Mouse (Mus musculus): ENCODE measurements at regions not wholly inside any gene's neighbourhood (a gene's known extent, or its start where the extent isn't known, plus 50 kb on each side); places are given as distances from the start of the nearest gene placed in this dataset.

GRCm38 (mm10) chr12:46416765-46417404 is 401.8 kb downstream of the Nova1 start:
- TF ChIP-seq EP300 (IDR thresholded peaks at IDR 0.05), result no peak
- no peak for TF ChIP-seq CTCF (IDR thresholded peaks at IDR 0.05)
- Histone ChIP-seq H3K36me3 (ENCODE audit: insufficient read depth, low read length) (no peaks in the 10 kb centered on the region), H3K9me3 (ENCODE audit: low read length) (no peaks in the 10 kb centered on the region), H3K27ac (ENCODE audit: low read length) (no peak overlapping the region), H3K4me3 (ENCODE audit: low read depth, low read length) (no peak overlapping the region), H3K9ac (replicated peaks; ENCODE audit: low read depth) (no peak overlapping the region), H3K4me2 (replicated peaks; ENCODE audit: low read depth, low read length) (no peak overlapping the region), H3K4me1 (ENCODE audit: insufficient read depth, low read depth, low read length) (no peaks in the 10 kb centered on the region), H3K27me3 (replicated peaks; ENCODE audit: insufficient read depth, low read length) (no peaks in the 10 kb centered on the region)
- WGBS, result 73% methylated on average over 3 of the region's 3 CpGs
- DNase-seq (ENCODE audit: low spot score), result no peak
- ATAC-seq, result no peak

GRCm38 (mm10) chr12:46416250-46416649 is 402.5 kb downstream of the Nova1 start:
- Histone ChIP-seq H3K27me3 (replicated peaks; ENCODE audit: insufficient read depth, low read length) (no peaks in the 10 kb centered on the region), H3K4me1 (ENCODE audit: insufficient read depth, low read depth, low read length) (no peaks in the 10 kb centered on the region), H3K36me3 (ENCODE audit: insufficient read depth, low read length) (no peaks in the 10 kb centered on the region), H3K9me3 (ENCODE audit: low read length) (no peaks in the 10 kb centered on the region), H3K4me2 (replicated peaks; ENCODE audit: low read depth, low read length) (no peak overlapping the region), H3K9ac (replicated peaks; ENCODE audit: low read depth) (no peak overlapping the region), H3K4me3 (ENCODE audit: low read depth, low read length) (no peak overlapping the region), H3K27ac (ENCODE audit: low read length) (no peak overlapping the region)
- ATAC-seq, result no peak
- DNase-seq (ENCODE audit: low spot score), result no peak
- TF ChIP-seq EP300 (IDR thresholded peaks at IDR 0.05) (no peak), CTCF (IDR thresholded peaks at IDR 0.05) (no peak)

- no peaks in the 10 kb centered on the region for H3K27me3 ChIP-seq (replicated peaks; ENCODE audit: insufficient read depth, low read length)
- ATAC-seq (no peak), DNase-seq (ENCODE audit: low spot score) (no peak)
- H3K4me3 ChIP-seq (ENCODE audit: low read depth, low read length), result no peak overlapping the region
- H3K4me2 ChIP-seq (replicated peaks; ENCODE audit: low read depth, low read length), result no peak overlapping the region
- no peaks in the 10 kb centered on the region for H3K4me1 ChIP-seq (ENCODE audit: insufficient read depth, low read depth, low read length)
- H3K27ac ChIP-seq (ENCODE audit: low read length), result no peak overlapping the region
- H3K9ac ChIP-seq (replicated peaks; ENCODE audit: low read depth), result no peak overlapping the region
- H3K36me3 ChIP-seq (ENCODE audit: insufficient read depth, low read length), result no peaks in the 10 kb centered on the region
- TF ChIP-seq CTCF (IDR thresholded peaks at IDR 0.05) (no peak), EP300 (IDR thresholded peaks at IDR 0.05) (no peak)
- no peaks in the 10 kb centered on the region for H3K9me3 ChIP-seq (ENCODE audit: low read length)
Observed at GRCm38 (mm10) chr12:46405674-46406073, 413.1 kb downstream of the Nova1 start.

- peak overlapping the region; percentile 42 for H3K4me3 ChIP-seq (ENCODE audit: low read depth, low read length)
- H3K9ac ChIP-seq (replicated peaks; ENCODE audit: low read depth), result no peak overlapping the region
- DNase-seq (ENCODE audit: low spot score) (no peak), ATAC-seq (no peak; the same call in 1 of the 2 replicates)
- H3K36me3 ChIP-seq (ENCODE audit: insufficient read depth, low read length), result no peaks in the 10 kb centered on the region
- no peaks in the 10 kb centered on the region for H3K4me1 ChIP-seq (ENCODE audit: insufficient read depth, low read depth, low read length)
- H3K27ac ChIP-seq (ENCODE audit: low read length), result no peak overlapping the region
- H3K4me2 ChIP-seq (replicated peaks; ENCODE audit: low read depth, low read length), result peak overlapping the region; percentile 69
- TF ChIP-seq EP300 (IDR thresholded peaks at IDR 0.05) (no peak), CTCF (IDR thresholded peaks at IDR 0.05) (no peak)
- no peaks in the 10 kb centered on the region for H3K9me3 ChIP-seq (ENCODE audit: low read length)
- WGBS, result 1% methylated on average over 14 of the region's 14 CpGs
- H3K27me3 ChIP-seq (replicated peaks; ENCODE audit: insufficient read depth, low read length), result peaks cover 7% of the 10 kb centered on the region; the same call in 1 of the 2 replicates
Observed at GRCm38 (mm10) chr12:46399653-46399975, 419.1 kb downstream of the Nova1 start.

GRCm38 (mm10) chr12:46398875-46399652 is 419.7 kb downstream of the Nova1 start:
- H3K9me3 ChIP-seq (ENCODE audit: low read length), result no peaks in the 10 kb centered on the region
- DNase-seq (ENCODE audit: low spot score), result no peak
- no peak overlapping the region for H3K27ac ChIP-seq (ENCODE audit: low read length)
- no peak overlapping the region for H3K9ac ChIP-seq (replicated peaks; ENCODE audit: low read depth)
- WGBS, result 4% methylated on average over 23 of the region's 23 CpGs
- no peaks in the 10 kb centered on the region for H3K36me3 ChIP-seq (ENCODE audit: insufficient read depth, low read length)
- TF ChIP-seq CTCF (IDR thresholded peaks at IDR 0.05), result no peak
- no peak for TF ChIP-seq EP300 (IDR thresholded peaks at IDR 0.05)
- no peak; the same call in 1 of the 2 replicates for ATAC-seq
- no peaks in the 10 kb centered on the region for H3K4me1 ChIP-seq (ENCODE audit: insufficient read depth, low read depth, low read length)
- H3K4me3 ChIP-seq (ENCODE audit: low read depth, low read length), result peak overlapping the region; percentile 42
- H3K4me2 ChIP-seq (replicated peaks; ENCODE audit: low read depth, low read length), result peak overlapping the region; percentile 69
- H3K27me3 ChIP-seq (replicated peaks; ENCODE audit: insufficient read depth, low read length), result peaks cover 7% of the 10 kb centered on the region; the same call in 1 of the 2 replicates

GRCm38 (mm10) chr12:46395245-46395644 is 423.5 kb downstream of the Nova1 start:
- no peak overlapping the region for H3K9ac ChIP-seq (replicated peaks; ENCODE audit: low read depth)
- WGBS, result 82% methylated on average over 4 of the region's 4 CpGs
- ATAC-seq (no peak), DNase-seq (ENCODE audit: low spot score) (no peak)
- no peaks in the 10 kb centered on the region for H3K4me1 ChIP-seq (ENCODE audit: insufficient read depth, low read depth, low read length)
- H3K4me3 ChIP-seq (ENCODE audit: low read depth, low read length), result no peak overlapping the region
- no peaks in the 10 kb centered on the region for H3K36me3 ChIP-seq (ENCODE audit: insufficient read depth, low read length)
- H3K27me3 ChIP-seq (replicated peaks; ENCODE audit: insufficient read depth, low read length), result peaks cover 7% of the 10 kb centered on the region; the same call in 1 of the 2 replicates
- TF ChIP-seq CTCF (IDR thresholded peaks at IDR 0.05), result no peak
- TF ChIP-seq EP300 (IDR thresholded peaks at IDR 0.05), result no peak
- no peak overlapping the region for H3K27ac ChIP-seq (ENCODE audit: low read length)
- no peak overlapping the region for H3K4me2 ChIP-seq (replicated peaks; ENCODE audit: low read depth, low read length)
- H3K9me3 ChIP-seq (ENCODE audit: low read length), result no peaks in the 10 kb centered on the region

All from lung, postnatal 0 days (tissue).